Mouse (Mus musculus) adrenal gland, adult 18-20 months (tissue): Measurements from ENCODE around the gene Tmem88b. TPM values are rescaled to one million over a fixed set of nuclear protein-coding genes. Genes with fewer than 3 reads are reported as not detected.
"Not testable (repeated sequence)": the region's sequence is repeated elsewhere in the genome, so short reads cannot be mapped to it uniquely, and the experiment has no call there.

Experiments used
- DNase-seq, 2 experiments: peaks; one replicate each; pipeline ENCODE4 v3.0.0; 2021 to 2022; ENCODE audit warnings: low spot score in 2 of 2
- total RNA-seq, 2 experiments: library from RNA; stranded (reverse); gene quantifications; 1 replicate in 1 of 2; 2 replicates in 1 of 2; pipeline ENCODE4 v1.2.3; 2021

The Tmem88b gene
- total RNA-seq, 2 experiments from 2014 or later: 0.56 to 0.70 TPM

GRCm38 (mm10) chr4:155790021-155790489 lies 4.4 kb upstream of the Tmem88b start, which contains the start of gene Ankrd65:
Ankrd65 (plus strand) TSS chr4:155790439.
- DNase-seq: no peak

GRCm38 (mm10) chr4:155788833-155789232 lies 3.2 kb upstream of the Tmem88b start:
- DNase-seq: not testable (repeated sequence)

GRCm38 (mm10) chr4:155788300-155788699 lies 2.6 kb upstream of the Tmem88b start:
- no peak for DNase-seq

DNA sequence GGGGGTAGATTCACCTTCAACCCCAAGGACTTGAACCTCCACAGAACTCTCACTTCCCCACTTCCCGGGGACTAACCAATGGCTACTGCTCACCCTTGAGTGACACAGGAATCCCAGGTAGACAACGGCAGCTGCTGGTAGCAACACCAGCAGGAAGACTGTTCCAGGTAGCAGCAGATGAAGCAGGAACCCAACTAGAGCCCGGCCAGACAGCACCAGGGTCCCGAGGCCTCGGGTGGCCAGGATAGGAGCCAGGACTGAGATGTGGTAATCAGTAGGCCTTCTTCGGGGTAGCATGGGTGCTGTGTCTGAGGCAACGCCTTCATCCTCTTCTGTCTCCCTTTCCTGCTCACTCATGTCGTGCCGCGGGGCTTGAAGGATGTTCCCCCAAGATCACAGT lies 428 bp downstream of the Tmem88b start:
- no peak for DNase-seq

DNA sequence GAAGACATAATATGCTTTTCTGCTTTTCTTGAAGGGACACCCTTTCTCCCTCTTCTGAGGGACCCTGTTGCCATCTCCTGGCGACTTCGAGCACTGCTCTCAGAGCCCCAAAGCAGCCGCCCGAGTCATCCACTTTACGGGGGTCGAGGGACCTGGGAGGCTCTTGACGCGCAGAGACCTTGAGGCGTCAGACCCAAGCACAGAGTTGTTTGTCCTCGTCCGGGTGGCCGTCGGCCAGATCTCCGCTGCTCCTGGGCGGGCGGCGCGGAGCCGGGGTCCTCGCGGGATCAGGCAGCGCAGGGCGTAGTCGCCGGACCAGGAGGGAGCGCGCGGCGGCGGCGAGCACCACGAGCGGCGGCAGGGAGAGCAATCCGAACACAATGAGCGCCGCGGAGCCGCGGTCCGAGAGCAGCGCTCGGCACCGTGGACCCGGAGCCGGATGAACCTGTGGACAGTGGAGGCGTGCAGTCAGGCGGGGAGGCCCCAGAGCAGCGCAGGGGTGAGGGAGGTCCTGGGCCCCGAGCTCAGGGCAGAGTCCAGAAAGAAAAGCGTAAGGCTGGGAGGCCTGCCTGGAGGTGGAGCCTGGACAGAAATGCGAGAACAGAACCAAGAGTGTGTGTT lies 1.5 kb downstream of the Tmem88b start:
- peak; percentile 68 to 74 for DNase-seq

DNA sequence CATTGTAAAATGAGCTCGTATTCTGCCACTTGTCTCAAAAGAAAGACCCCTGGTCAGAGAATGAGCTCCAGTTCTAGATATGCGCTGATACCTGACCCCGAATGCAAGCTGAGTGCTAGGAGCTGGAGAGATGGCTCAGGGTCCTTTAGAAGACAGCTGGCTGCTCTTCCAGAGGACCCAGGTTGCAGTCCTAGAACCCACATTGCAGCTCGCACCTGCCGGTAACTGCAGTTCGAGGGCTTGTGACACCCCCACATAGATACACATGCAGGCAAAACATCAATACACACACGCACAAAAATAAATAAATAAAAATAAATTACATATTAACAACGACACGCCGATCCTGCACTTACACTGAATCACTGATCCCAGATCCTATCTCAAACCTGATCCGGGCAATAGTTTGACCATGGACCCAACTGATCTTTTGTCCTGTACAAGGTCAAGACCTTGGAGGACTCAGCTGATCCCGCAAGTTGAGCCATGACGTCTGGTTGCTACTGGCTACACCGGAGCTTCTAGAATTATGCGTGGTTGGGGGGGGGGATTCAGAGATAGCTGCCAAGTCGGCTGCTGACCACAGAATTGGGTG lies 2.1 kb downstream of the Tmem88b start:
- no peak for DNase-seq

GRCm38 (mm10) chr4:155780895-155781294 lies 4.8 kb downstream of the Tmem88b start:
- DNase-seq: no peak

GRCm38 (mm10) chr4:155779498-155779897 lies 6.2 kb downstream of the Tmem88b start:
- no peak for DNase-seq

DNA sequence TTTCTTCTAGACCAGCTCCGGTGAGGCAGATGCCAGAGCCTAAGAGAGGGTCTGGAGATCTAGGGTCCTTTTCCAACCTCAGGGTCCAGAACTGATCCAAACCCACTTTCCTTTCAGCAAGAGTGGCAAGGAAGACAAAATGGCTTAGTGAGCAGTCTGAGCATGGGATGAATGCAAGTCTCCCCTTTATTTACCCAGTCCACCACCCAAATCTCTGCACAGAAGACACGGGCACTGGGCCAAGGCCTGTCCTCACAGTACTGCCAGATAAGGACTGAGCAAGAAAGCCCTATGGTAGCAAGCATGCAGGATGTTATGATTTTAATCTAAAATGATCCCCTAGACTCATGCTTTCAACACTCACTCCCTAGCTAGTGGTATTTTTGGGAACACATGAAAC lies 7.9 kb downstream of the Tmem88b start:
- DNase-seq: no peak

GRCm38 (mm10) chr4:155776704-155777335 lies 8.9 kb downstream of the Tmem88b start:
- no peak for DNase-seq

DNA sequence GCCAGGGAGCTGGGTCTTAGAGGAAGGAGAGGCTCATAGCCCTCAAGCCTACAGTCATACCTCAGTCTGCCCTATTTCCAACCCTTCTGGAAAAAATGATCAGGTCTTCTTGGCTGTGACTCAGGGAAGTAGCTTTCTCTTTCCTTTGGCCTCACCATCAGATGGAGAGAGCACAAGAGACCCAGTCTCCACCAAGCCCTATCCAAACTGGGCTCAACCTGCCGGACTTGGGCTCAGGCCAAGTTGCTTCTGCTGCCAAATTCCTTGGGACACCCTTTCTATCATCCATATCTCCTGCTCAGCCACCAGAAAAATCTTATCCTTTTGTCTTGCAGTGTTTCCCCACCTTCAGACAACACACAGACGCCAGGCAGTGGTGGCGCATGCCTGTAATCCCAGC lies 9.8 kb downstream of the Tmem88b start:
- DNase-seq: peak in 1 of 2 experiments; percentile 39

- DNase-seq: peak in 1 of 2 experiments; percentile 33
Observed at GRCm38 (mm10) chr4:155774971-155775740, 10.5 kb downstream of the Tmem88b start.

DNA sequence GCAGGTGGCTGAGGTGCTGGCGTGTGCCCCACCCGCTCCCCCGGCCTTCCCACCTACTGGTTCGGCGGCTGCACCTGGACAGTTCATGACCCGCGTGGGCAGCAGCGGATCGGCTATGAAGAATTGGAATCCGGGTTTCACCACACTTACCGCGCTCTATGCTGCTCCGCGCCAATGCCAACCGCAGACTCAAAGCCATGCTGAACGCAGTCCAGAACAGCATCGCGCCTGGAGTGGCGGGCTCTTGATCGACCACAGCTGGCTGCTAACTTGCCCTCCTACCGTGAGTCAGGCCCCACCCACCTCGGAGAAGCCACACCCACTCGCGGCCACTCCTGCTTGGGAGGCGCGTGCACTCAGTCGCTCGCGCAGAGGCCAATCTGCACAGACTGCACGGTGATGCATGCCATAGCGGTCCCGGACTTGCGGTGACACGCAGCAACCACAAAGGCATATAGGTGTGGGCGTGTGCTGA lies 11.4 kb downstream of the Tmem88b start, which contains the start of gene Vwa1:
Vwa1 (minus strand) TSS at position 419 of the 475 bp plus-strand sequence.
- DNase-seq: peak; percentile 86 to 88

- DNase-seq: no peak
Observed at GRCm38 (mm10) chr4:155773335-155774078, 12.2 kb downstream of the Tmem88b start.

DNA sequence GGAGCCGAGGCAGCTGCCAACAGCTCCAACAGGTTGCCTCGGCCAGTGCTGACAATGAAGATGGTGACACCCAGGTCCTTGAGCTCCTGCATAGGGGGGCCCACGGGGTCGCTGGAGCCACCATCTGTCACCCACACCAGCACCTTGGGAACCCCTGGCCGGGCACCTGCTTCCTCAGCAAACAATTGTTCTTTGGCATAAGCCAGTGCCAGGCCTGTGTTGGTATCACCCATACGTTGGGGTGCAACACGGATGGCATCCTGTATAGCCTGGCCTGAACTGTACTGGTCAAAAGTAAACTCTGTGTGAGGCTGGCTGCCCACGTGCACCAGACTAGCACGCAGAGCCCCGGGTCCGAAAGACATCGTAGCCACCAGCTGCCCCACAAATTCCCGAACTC lies 12.9 kb downstream of the Tmem88b start:
- DNase-seq: peak in 1 of 2 experiments; percentile 21

- no peak for DNase-seq
Observed at GRCm38 (mm10) chr4:155771706-155772105, 14.0 kb downstream of the Tmem88b start.

- DNase-seq: peak in 1 of 2 experiments; percentile 25
Observed at GRCm38 (mm10) chr4:155770626-155771025, 15.0 kb downstream of the Tmem88b start.

GRCm38 (mm10) chr4:155769880-155770512 lies 15.7 kb downstream of the Tmem88b start:
- DNase-seq: peak; percentile 96

- DNase-seq: no peak
Observed at GRCm38 (mm10) chr4:155769496-155769879, 16.2 kb downstream of the Tmem88b start.

DNA sequence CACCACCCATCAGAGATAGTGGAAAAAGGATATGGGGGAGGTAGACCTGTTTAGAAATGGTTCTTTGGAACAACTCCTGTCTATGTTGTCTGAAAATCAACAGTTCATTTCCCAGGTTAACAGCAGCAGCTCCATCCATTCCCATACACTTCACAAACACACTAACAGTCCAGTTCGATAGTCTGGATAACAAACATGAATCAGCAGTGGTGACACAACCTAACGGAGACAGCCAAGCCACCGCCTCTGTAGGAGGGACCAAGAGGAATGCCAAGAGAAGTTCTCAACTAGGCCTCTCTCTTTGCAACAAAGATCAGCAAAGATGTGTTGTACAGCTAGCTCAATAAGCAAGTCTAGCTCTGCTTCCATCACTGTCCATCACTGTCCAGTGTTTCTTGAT lies 23.3 kb downstream of the Tmem88b start:
- no peak for DNase-seq
